Mouse (Mus musculus): ENCODE measurements around the gene B4galnt1. TPM values are rescaled to one million over a fixed set of nuclear protein-coding genes. Genes with fewer than 3 reads are reported as not detected.

B4galnt1 gene
- polyA plus RNA-seq (2014; fragmentation: Illumina TruSeq; extraction: RNeasy Lipid Tissue Mini Kit (QIAGEN cat#74804); ENCODE audit: low read depth, low replicate concordance), result 0.47 TPM

GRCm38 (mm10) chr10:127164631-127165353 is at the start of gene B4galnt1:
B4galnt1 (plus strand) TSS chr10:127165225.

DNA sequence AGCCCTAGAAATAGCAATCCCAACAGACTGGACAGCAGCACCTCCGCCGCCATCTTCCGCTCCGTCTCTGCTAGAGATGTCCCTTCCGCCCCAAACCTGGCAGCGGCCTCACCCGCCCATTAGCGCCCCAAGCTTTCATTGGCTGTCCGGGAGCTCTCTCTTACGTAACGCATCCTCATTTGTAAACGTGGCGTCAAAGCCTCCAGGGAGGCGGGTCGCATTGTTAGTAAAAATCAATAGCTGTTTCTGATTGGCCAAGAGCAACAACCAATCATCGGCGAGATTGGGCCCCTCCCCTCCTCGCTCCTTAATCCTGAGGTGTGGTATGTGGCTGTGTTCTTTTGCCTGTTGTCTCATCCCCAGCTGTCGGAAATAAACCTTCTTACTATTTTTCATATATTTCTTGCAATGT is 44.0 kb upstream of the B4galnt1 start, which contains the start of gene Os9:
TSS of gene Os9 (minus strand) at position 66 of the 412 bp plus-strand sequence.

DNA sequence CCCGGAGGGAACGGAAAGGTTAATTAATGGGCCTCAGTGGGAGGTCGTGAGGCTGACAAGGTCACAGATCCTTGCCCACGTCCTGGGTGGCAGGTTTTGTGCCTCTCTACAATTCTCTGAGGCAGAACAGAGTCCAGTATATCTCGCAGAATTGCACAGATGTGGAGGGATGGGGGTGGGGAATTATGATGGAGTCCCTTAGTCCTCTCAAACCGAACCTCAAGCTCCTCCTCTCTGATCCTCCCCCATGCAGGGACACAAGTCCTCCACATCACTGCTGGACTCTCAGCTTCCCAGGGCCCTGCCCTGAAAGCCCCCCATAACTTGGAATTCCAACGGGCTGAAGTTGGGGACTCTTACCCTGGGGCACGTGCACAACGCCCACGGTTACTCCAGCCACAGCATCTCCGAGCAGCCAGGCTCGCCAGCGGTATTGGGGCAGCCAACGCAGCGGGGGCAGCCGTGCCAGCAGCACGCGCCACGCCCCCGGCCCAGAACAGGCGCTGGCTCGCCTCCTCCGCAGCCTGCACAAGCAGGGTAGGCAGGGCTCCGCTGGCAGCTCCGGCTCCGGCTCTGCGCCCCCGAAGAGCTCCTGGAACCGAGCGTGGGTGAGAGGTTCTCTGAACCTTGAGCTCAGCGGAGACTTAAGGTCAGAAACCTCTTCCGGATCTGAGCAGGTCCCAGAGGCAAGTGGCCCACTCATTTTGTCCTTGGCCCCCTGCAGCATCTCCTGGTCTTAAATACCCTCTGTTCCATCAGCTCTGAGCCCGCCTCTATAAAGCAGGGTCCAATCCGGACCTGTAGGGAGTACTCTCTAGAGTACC is 15.1 kb downstream of the B4galnt1 start, which contains the start of gene Slc26a10:
TSS of gene Slc26a10 (minus strand) at position 775 of the 824 bp plus-strand sequence.

GRCm38 (mm10) chr10:127189651-127190381 is 24.8 kb downstream of the B4galnt1 start, which contains the start of gene Arhgef25:
Arhgef25 (minus strand) TSS chr10:127190083.

GRCm38 (mm10) chr10:127195328-127196129 is 30.5 kb downstream of the B4galnt1 start, which contains the start of gene Dtx3:
Dtx3 (minus strand) TSS chr10:127195728.

DNA sequence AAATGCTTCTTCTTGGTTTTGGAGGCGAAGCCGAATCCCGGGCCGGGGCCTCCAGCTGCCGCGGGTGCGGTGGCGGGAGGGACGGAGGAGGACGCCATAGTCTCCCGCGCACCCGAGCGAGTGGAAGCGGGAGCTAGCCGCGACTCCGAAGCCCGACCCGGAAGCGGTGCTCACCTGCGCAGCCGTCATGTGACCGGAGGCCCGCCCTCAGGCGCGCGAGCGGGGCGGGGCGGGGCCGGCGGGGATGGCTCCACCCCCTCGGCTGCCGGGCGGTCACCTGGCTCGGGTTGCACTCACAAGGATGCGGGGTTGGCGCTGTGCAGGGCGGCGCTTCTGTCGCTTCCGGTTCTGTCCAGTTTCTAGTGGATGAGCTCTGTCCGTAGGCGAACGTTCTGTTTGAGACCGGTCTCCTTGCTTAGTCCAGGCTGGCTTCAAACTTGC is 46.4 kb downstream of the B4galnt1 start, which contains the start of gene Pip4k2c:
TSS of gene Pip4k2c (minus strand) at position 172 of the 441 bp plus-strand sequence.

Other genes with a start within 250 kb of the B4galnt1 start
- gene Ctdsp2, start 186.5 kb upstream of the B4galnt1 start, polyA plus RNA-seq (2014; fragmentation: Illumina TruSeq; extraction: RNeasy Lipid Tissue Mini Kit (QIAGEN cat#74804); ENCODE audit: low read depth, low replicate concordance), result 27.4 TPM
- not detected for gene Avil, start 164.5 kb upstream of the B4galnt1 start, polyA plus RNA-seq (2014; fragmentation: Illumina TruSeq; extraction: RNeasy Lipid Tissue Mini Kit (QIAGEN cat#74804); ENCODE audit: low read depth, low replicate concordance)
- gene Tsfm, start 134.4 kb upstream of the B4galnt1 start, polyA plus RNA-seq (2014; fragmentation: Illumina TruSeq; extraction: RNeasy Lipid Tissue Mini Kit (QIAGEN cat#74804); ENCODE audit: low read depth, low replicate concordance), result 13.6 TPM
- gene Mettl1, start 123.8 kb upstream of the B4galnt1 start, polyA plus RNA-seq (2014; fragmentation: Illumina TruSeq; extraction: RNeasy Lipid Tissue Mini Kit (QIAGEN cat#74804); ENCODE audit: low read depth, low replicate concordance), result 5.9 TPM
- gene Eef1akmt3, start 123.7 kb upstream of the B4galnt1 start, polyA plus RNA-seq (2014; fragmentation: Illumina TruSeq; extraction: RNeasy Lipid Tissue Mini Kit (QIAGEN cat#74804); ENCODE audit: low read depth, low replicate concordance), result 0.29 TPM
- gene Cyp27b1, start 117.0 kb upstream of the B4galnt1 start, polyA plus RNA-seq (2014; fragmentation: Illumina TruSeq; extraction: RNeasy Lipid Tissue Mini Kit (QIAGEN cat#74804); ENCODE audit: low read depth, low replicate concordance), result not detected
- gene March9, start 105.0 kb upstream of the B4galnt1 start, polyA plus RNA-seq (2014; fragmentation: Illumina TruSeq; extraction: RNeasy Lipid Tissue Mini Kit (QIAGEN cat#74804); ENCODE audit: low read depth, low replicate concordance), result 2.4 TPM
- gene Cdk4, start 101.7 kb upstream of the B4galnt1 start, polyA plus RNA-seq (2014; fragmentation: Illumina TruSeq; extraction: RNeasy Lipid Tissue Mini Kit (QIAGEN cat#74804); ENCODE audit: low read depth, low replicate concordance), result 24.3 TPM
- gene Tspan31, start 95.0 kb upstream of the B4galnt1 start, polyA plus RNA-seq (2014; fragmentation: Illumina TruSeq; extraction: RNeasy Lipid Tissue Mini Kit (QIAGEN cat#74804); ENCODE audit: low read depth, low replicate concordance), result 92.2 TPM
- 0.35 TPM for gene Agap2, start 89.9 kb upstream of the B4galnt1 start, polyA plus RNA-seq (2014; fragmentation: Illumina TruSeq; extraction: RNeasy Lipid Tissue Mini Kit (QIAGEN cat#74804); ENCODE audit: low read depth, low replicate concordance)
- gene Os9, start 44.1 kb upstream of the B4galnt1 start, polyA plus RNA-seq (2014; fragmentation: Illumina TruSeq; extraction: RNeasy Lipid Tissue Mini Kit (QIAGEN cat#74804); ENCODE audit: low read depth, low replicate concordance), result 15.0 TPM
- not detected for gene Slc26a10, start 15.4 kb downstream of the B4galnt1 start, polyA plus RNA-seq (2014; fragmentation: Illumina TruSeq; extraction: RNeasy Lipid Tissue Mini Kit (QIAGEN cat#74804); ENCODE audit: low read depth, low replicate concordance)
- gene Arhgef25, start 24.9 kb downstream of the B4galnt1 start, polyA plus RNA-seq (2014; fragmentation: Illumina TruSeq; extraction: RNeasy Lipid Tissue Mini Kit (QIAGEN cat#74804); ENCODE audit: low read depth, low replicate concordance), result 8.0 TPM
- gene Dtx3, start 30.5 kb downstream of the B4galnt1 start, polyA plus RNA-seq (2014; fragmentation: Illumina TruSeq; extraction: RNeasy Lipid Tissue Mini Kit (QIAGEN cat#74804); ENCODE audit: low read depth, low replicate concordance), result 3.6 TPM
- gene Pip4k2c, start 46.4 kb downstream of the B4galnt1 start, polyA plus RNA-seq (2014; fragmentation: Illumina TruSeq; extraction: RNeasy Lipid Tissue Mini Kit (QIAGEN cat#74804); ENCODE audit: low read depth, low replicate concordance), result 18.3 TPM
- gene Kif5a, start 98.1 kb downstream of the B4galnt1 start, polyA plus RNA-seq (2014; fragmentation: Illumina TruSeq; extraction: RNeasy Lipid Tissue Mini Kit (QIAGEN cat#74804); ENCODE audit: low read depth, low replicate concordance), result 1.8 TPM
- 26.5 TPM for gene Dctn2, start 101.1 kb downstream of the B4galnt1 start, polyA plus RNA-seq (2014; fragmentation: Illumina TruSeq; extraction: RNeasy Lipid Tissue Mini Kit (QIAGEN cat#74804); ENCODE audit: low read depth, low replicate concordance)
- gene Mbd6, start 123.8 kb downstream of the B4galnt1 start, polyA plus RNA-seq (2014; fragmentation: Illumina TruSeq; extraction: RNeasy Lipid Tissue Mini Kit (QIAGEN cat#74804); ENCODE audit: low read depth, low replicate concordance), result 2.2 TPM
- gene Mars, start 146.6 kb downstream of the B4galnt1 start, polyA plus RNA-seq (2014; fragmentation: Illumina TruSeq; extraction: RNeasy Lipid Tissue Mini Kit (QIAGEN cat#74804); ENCODE audit: low read depth, low replicate concordance), result 18.8 TPM
- 0.70 TPM for gene Arhgap9, start 156.7 kb downstream of the B4galnt1 start, polyA plus RNA-seq (2014; fragmentation: Illumina TruSeq; extraction: RNeasy Lipid Tissue Mini Kit (QIAGEN cat#74804); ENCODE audit: low read depth, low replicate concordance)
- gene Gli1, start 176.7 kb downstream of the B4galnt1 start, polyA plus RNA-seq (2014; fragmentation: Illumina TruSeq; extraction: RNeasy Lipid Tissue Mini Kit (QIAGEN cat#74804); ENCODE audit: low read depth, low replicate concordance), result not detected
- not detected for gene Inhbe, start 189.2 kb downstream of the B4galnt1 start, polyA plus RNA-seq (2014; fragmentation: Illumina TruSeq; extraction: RNeasy Lipid Tissue Mini Kit (QIAGEN cat#74804); ENCODE audit: low read depth, low replicate concordance)
- not detected for gene Inhbc, start 205.2 kb downstream of the B4galnt1 start, polyA plus RNA-seq (2014; fragmentation: Illumina TruSeq; extraction: RNeasy Lipid Tissue Mini Kit (QIAGEN cat#74804); ENCODE audit: low read depth, low replicate concordance)
- 216 TPM for gene R3hdm2, start 215.1 kb downstream of the B4galnt1 start, polyA plus RNA-seq (2014; fragmentation: Illumina TruSeq; extraction: RNeasy Lipid Tissue Mini Kit (QIAGEN cat#74804); ENCODE audit: low read depth, low replicate concordance)

Data from adrenal gland, adult 10 weeks (tissue).